Mouse (Mus musculus): ENCODE results near the gene Dcaf12.

Dcaf12 gene

DNA sequence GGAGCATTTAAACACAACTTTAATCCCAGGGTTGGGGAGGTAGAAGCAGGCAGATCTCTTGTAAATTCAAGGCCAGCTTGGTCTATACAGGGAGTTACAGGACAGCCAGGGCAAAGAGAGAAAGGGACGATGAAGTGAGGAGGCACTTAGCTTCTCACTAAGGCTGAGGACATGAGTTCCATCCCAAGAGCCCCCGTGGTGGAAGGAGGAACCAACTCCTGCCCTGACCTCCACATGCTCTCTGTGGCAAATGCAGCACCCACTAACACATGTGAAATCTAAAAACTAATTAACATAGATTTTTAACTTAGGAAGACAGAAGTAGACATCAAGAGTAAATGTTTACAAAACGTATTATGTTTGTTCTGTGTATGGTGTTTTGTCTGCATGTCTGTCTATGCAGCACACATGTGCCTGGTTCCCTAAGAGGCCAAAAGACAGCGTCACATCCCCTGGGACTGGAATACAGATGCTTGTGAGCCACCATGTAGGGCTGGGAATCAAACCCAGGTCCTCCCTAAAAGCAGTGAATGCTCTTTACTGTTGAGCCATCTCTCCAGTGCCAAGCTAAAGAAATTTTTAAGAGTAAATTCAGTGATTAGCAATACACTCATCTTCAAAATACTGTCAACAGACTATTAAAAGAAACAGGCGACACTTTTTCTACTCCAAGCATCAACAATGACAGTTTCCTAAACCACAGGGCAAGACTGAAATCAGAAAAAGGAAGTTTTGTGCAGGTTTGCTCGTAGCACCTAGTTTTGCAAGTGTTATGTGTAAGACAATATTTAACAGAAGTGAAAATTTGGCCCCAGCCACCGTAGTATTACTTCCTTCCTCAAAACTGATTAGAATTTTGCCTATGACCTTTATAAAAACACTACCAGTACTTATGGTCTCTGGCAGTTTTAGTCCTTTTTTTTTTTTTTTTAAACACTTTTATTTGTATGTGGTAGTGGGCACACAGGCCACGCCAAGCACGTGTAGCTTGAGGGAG lies 3.8 kb downstream of the Dcaf12 start:
- DNase-seq (ENCODE audit: low read depth, low spot score) = no peak

- no peak for DNase-seq (ENCODE audit: low read depth, low spot score)
Observed at GRCm38 (mm10) chr4:41307406-41307805, 7.3 kb downstream of the Dcaf12 start.

DNA sequence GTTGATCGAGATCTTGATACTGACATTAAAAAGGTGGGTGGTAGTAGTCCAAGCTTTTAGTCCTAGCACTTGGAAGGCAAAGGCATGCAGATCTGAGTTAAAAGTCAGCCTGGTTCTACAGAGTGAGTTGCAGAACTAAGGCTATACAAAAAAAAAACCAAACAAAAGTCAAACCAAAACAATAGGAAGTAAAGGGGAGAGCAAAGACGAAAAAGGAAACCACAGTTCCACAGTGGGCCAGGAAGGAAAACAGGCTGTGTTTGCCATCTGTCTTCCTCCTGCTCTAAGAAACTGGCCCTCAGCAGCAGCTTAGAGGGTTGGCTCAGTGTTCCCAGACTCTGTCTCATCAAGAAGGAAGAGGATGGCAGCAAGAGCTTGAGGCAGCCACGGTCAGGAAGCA lies 10.4 kb downstream of the Dcaf12 start:
- peak; percentile 68 for DNase-seq (ENCODE audit: low read depth, low spot score)

DNA sequence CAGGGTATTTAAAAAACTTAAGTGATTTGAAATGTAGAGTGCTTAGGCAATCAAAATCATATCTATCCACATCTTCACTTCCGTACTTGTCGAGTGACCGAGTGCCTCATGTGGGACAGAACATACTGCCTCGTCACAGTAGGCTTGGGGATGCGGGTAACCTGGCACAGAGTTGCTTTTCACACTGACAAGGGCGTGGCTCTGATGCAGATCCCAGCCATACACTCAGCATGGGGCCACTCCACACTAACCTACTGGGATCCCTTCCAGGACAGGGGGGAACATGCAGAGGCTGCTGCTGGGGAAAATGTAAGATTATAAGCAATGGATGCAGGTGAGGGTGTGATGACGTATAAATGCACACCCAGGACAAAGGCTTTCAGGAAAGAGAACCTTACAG lies 11.0 kb downstream of the Dcaf12 start:
- no peak for DNase-seq (ENCODE audit: low read depth, low spot score)

DNA sequence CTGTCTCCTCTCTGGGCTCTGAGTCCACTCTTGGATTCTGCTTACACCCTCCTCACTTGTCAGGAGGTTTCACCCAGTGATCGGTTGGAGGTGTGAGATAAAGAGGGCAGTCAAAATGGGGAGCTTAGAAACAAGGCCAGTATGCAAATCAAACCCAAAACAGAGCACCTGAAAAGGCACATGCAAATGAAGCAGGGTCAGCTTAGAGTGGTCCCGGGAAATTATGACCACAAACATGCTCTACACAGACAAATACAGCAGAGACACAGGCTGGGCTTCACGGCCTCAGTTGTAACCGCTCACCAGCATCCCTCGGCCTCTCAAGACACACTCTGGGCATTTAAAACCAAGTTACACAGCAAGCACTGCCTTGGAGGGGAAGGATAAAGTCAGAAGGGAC lies 15.7 kb downstream of the Dcaf12 start:
- no peak for DNase-seq (ENCODE audit: low read depth, low spot score)

- no peak for DNase-seq (ENCODE audit: low read depth, low spot score)
Observed at GRCm38 (mm10) chr4:41295960-41296359, 18.7 kb downstream of the Dcaf12 start.

GRCm38 (mm10) chr4:41295507-41295906 lies 19.2 kb downstream of the Dcaf12 start:
- DNase-seq (ENCODE audit: low read depth, low spot score) = no peak

DNA sequence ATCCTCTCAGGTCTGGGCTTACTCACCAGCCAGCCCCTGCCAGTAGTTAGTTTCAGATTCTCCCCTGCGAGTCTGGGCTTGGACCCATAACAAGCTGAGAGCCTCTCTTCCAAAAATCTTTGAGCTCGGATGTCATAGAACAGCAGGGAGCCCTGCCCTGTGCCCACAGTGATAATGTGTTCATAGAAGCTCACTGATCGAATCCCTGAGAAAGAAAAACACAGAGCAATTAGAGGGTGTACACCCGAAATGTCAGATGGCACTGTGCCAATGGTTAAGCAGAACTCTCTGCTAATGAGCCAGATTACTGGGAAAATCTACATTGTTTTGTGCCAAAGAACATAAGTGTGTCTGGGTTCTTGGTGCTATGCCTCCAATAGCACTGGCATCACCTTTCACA lies 20.8 kb downstream of the Dcaf12 start:
- DNase-seq (ENCODE audit: low read depth, low spot score) = no peak

DNA sequence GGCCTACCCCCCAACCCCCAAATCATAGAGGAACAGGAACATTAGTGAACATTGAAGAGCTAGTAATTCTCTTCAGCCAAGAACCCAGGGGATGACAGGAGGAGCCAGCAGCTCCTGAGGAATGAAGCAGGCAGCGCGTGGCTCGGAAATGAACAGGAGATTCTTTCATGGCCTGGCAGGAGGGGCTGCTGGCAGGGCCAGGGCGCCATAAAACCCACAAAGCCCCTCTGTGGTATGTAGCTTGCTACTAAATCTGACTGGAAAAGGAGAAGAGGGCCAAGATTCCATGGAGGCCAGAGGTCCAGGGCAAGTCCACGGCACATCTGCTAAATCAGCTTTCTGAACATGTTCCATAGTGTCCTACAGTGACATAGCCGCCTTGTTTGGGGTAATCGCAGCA lies 24.9 kb downstream of the Dcaf12 start:
- DNase-seq (ENCODE audit: low read depth, low spot score) = no peak

DNA sequence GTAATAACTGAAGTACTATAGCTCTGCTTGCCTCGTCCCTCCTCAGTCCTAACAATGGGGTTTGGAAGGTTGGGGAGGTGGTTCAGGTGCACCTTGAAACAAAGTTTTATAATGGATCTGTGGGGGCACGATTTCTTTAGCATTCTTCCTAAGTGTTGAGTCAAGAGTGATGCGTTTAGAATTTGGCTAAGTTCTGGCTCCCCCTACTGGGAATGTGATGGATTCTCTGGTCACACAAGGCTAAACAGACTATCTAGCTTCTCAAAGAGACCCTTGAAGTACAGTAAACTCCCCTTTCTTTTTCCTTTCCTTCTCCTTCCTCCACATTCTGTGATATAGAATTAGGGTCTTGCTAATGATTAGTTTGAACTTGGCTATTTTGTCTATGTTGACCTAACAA lies 28.3 kb downstream of the Dcaf12 start:
- DNase-seq (ENCODE audit: low read depth, low spot score) = peak; percentile 36

- DNase-seq (ENCODE audit: low read depth, low spot score) = no peak
Observed at GRCm38 (mm10) chr4:41284087-41284486, 30.6 kb downstream of the Dcaf12 start.

DNA sequence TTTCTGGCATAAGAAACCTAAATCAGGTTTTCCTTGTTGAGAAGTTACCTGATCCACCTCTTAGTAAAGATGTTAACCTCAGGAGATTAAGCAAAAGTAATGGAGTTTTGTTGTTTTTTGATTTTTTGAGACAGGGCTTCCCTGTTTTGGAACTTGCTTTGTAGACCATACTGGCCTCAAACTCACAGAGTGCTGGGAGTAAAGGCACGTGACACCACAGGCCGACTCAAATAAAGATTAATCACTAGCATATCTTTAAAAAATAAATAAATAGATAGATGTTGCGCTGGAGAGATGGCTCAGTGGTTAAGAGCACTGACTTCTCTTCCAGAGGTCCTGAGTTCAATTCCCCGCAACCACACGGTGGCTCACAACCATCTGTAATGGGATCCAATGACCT lies 38.8 kb downstream of the Dcaf12 start:
- no peak for DNase-seq (ENCODE audit: low read depth, low spot score)

- peak; percentile 99 for DNase-seq (ENCODE audit: low read depth, low spot score)
Observed at GRCm38 (mm10) chr4:41274980-41275850, 39.5 kb downstream of the Dcaf12 start, which contains the start of gene Ubap2. Gene Ubap2 (minus strand): TSS chr4:41275144.

DNA sequence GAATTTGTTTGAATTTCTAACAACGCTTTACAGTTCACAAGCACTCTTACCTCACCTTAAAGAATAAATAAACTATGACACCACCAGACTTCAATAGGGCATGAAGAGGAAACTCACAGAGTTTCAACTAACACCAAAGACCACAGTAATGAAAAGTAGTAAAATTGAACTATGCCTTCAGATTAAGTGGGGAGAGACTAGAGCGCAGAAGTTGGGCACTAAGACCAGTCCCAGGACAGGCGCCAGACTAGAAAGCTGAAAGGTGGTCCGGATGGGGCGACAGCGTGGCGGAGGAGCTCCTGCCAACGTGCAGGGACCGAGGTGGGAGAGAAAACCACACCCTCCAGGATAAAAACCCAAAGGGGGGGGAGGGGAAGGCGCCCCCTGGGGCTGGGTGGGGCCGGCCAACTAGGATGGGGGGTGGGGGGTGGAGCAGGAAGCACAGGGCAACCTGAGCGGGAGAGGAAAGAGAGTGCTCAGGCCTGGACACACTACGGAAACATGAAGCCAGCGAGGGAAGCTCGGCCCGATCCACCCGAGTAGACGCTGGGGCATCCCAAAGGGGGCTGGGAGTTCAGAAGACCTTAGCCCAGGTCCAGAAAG lies 40.2 kb downstream of the Dcaf12 start:
- DNase-seq (ENCODE audit: low read depth, low spot score) = no peak

DNA sequence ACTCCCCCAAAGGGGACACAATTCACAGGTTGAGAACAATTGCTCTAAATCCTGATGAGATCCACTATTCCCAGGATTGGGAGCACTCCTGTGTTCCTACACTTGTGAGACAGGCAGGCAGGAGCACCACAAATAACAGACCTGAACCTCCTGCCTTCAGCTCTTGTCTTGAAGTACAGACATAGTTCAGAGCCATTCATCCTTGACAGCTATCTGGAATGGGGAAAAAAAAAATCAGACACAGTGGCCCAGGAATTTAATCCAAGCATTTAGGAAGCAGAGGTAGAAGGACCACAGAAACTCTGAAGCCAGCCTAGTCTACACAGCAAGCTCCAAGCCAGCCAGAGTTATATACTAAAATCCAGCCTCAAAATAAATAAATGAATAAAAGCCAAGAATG lies 46.6 kb downstream of the Dcaf12 start:
- no peak for DNase-seq (ENCODE audit: low read depth, low spot score)

DNA sequence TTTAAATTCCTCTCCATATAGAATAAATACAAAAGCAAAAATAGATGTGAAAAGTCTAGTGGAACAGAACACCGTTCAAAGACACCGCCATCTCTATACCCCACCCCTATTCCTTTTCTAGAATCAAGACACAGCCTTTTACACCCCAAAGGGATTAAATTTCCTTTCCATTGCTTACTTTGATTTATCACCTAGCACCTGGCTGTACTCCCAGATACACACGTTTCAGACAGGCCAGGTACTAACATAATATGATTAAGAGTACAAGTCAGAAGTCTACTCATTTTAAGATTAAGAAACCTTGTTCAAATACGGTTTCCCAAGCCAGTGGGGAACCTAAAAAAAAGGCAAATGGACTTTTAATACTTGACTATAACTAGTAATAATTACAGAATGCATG lies 48.3 kb downstream of the Dcaf12 start:
- no peak for DNase-seq (ENCODE audit: low read depth, low spot score)

DNA sequence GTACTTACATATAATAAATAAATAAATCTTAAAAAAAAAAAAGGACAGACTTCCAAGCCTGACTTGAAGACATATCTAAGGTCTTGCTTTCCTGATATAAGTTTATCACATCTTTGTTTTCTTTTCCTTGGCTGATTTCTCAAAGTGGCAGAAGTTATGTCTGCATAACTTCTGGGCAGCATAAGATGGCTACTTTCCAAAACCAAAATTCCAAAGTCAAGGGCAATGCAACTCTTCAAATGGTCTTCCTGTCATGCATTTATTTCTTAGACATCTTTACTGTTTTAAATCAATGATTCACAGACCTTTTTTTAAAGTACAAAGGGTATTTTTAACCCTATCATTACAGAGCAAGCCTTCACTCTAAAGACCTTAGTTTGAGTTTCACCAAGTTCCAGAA lies 54.0 kb downstream of the Dcaf12 start:
- DNase-seq (ENCODE audit: low read depth, low spot score) = no peak

DNA sequence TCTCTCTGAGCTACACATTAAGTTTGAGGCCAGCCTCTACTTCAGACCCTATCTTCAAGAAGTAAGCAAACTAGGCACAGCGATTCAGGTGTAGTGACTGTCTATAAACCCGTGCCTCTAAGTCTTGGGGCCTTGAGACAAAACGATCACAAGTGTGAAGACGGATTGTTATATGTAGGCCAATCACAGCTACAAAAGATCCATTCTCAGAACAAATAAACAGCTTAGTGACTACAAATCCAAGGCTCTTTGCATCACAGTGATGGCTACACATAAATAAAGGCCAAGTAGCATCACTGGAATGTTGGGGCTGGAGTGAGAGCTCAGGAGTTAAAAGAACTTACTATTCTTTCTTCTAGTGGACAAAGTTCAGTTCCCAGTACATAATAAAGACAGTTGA lies 55.7 kb downstream of the Dcaf12 start:
- no peak for DNase-seq (ENCODE audit: low read depth, low spot score)

GRCm38 (mm10) chr4:41257752-41258151 lies 56.9 kb downstream of the Dcaf12 start:
- DNase-seq (ENCODE audit: low read depth, low spot score) = no peak

GRCm38 (mm10) chr4:41255564-41256210 lies 59.0 kb downstream of the Dcaf12 start:
- peak; percentile 78 for DNase-seq (ENCODE audit: low read depth, low spot score)

DNA sequence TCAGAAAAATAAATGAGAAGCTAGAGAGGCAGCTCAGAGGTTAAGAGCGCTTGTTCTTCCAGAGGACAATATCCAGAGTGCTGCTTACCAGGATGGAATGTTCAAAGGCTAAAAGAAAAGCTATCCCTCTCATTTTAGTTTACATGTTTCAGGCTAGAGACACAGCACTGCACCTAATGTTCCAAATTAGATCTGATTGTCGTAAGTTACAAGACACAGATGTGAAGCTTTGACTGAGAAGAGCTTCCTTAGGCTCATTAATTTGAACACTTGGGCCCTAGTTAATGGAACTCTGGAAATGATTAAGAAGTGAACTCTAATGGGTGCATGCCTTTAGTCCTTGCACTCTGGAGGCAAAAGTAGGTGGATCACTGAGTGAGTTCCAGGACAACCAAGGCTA lies 60.9 kb downstream of the Dcaf12 start:
- DNase-seq (ENCODE audit: low read depth, low spot score) = no peak

GRCm38 (mm10) chr4:41245408-41245807 lies 69.3 kb downstream of the Dcaf12 start:
- no peak for DNase-seq (ENCODE audit: low read depth, low spot score)
